Mouse (Mus musculus): ENCODE measurements at regions not wholly inside any gene's neighbourhood (a gene's known extent, or its start where the extent isn't known, plus 50 kb on each side); places are given as distances from the start of the nearest gene placed in this dataset.

- DNase-seq (ENCODE audit: low spot score in 2 of 2), result no peak
Observed at GRCm38 (mm10) chr17:73048164-73048563, 59.6 kb upstream of the Lclat1 start.

GRCm38 (mm10) chr17:73052956-73053355 lies 54.8 kb upstream of the Lclat1 start:
- DNase-seq (ENCODE audit: low spot score in 2 of 2), result no peak

GRCm38 (mm10) chr17:73053479-73054215 lies 54.1 kb upstream of the Lclat1 start:
- DNase-seq (ENCODE audit: low spot score in 2 of 2), result no peak

DNA sequence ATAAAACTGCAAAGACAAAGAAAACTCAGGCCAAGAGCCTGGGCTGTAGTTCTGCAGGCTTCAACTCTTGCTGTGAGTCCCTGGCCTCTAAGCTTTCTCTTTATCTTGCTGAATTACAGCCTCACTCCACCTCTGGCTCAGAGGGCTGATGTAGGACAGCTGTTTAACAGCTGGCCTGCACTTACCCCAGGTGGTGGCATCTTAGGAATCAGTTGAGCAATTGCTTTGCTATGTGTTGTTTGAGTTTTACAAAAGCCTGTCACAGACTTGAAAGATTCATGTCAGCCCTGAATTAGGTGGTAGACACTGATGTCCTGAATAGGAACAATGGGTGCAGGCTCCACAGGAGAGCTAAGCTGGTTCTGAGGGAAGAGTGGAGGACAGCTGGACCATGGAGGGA lies 53.6 kb upstream of the Lclat1 start:
- DNase-seq (ENCODE audit: low spot score in 2 of 2), result no peak

DNA sequence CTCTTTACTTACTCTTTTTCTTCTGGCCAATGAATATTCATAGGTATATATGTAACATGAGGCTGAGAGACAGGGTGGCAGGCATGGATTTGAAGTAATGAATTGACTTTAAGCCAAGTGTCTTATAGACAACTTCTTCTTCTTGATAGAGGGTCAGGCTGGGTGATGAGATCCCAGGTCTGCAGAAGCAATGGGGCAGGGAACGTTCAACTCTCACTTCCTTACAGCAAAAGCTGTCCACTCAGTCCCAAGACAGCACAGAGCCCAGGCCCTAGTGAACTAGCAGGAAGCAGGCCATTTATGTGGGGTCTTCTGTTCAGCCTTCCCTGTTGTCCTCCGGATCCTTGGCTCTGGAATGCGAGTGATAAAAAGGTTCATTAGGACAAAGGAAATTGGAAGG lies 52.6 kb upstream of the Lclat1 start:
- no peak for DNase-seq (ENCODE audit: low spot score in 2 of 2)

- DNase-seq (ENCODE audit: low spot score in 2 of 2), result no peak
Observed at GRCm38 (mm10) chr17:73055611-73056010, 52.2 kb upstream of the Lclat1 start.

DNA sequence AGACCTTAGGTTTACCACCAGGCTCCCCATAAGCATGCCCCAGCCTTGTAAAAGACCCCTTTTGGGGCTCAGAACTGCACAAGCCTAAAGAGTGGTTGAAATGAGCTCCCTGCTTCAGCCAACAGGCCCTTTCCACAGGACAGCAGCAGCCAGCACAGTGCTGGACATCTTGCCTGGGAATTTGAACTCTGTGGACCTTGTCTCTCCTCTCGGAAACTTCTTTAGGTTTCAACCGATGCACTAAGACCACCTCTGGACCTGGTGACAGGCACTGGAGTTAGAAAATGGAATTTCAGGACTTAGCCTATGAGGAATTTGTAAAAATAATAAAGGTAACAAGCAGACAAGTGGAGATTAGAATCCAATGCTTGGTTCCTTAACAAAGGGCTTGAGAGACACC lies 51.2 kb upstream of the Lclat1 start:
- DNase-seq (ENCODE audit: low spot score in 2 of 2), result no peak

Data from frontal cortex, postnatal 36 days (tissue).